Mouse (Mus musculus): ENCODE data around the gene Sap30l. TPM values are rescaled to one million over a fixed set of nuclear protein-coding genes. Genes with fewer than 3 reads are reported as not detected.

Sap30l gene
- polyA plus RNA-seq (2015; fragmentation: Illumina TruSeq; extraction: RNeasy Lipid Tissue Mini Kit (QIAGEN cat#74804); ENCODE audit: low read depth, low replicate concordance), result 27.9 TPM

GRCm38 (mm10) chr11:57800971-57801765 lies at the start of gene Sap30l:
TSS of gene Sap30l (plus strand) at chr11:57801637.

DNA sequence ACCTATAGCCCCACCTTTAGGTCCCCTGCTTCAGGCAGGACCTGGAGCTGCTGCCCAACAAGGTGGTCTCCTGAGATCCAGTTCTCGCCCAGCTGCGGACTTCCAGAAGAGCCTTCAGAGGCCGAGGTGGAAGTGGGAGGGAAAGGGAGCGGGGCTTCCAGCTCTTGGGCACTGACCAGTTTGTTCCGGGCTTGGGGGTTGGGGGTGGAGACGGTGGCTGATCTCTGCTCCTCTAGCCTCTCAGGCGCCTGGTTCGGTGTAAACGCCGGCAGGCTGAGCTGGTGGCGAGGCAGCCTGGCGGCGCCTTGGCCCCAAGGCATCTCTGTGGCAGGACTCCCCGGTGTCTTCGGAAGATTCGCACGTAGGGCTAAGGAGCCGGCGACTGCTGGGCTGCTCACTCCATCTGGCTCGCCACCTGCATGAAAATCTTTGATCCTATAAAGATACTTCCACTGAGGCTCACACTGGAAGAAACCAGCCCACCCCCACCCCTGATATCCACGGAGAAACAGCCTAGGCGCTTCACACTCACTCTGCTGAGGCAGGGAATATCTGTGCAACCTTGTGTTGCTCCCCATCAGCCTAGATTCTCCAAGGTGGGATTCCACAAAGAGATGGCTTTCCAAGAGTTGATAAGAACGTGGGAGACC lies 31.2 kb downstream of the Sap30l start, which contains the start of gene Hand1:
Hand1 (minus strand) TSS at position 267 of the 650 bp plus-strand sequence.

Other genes with a start within 250 kb of the Sap30l start
- gene Galnt10, start 156.2 kb upstream of the Sap30l start, polyA plus RNA-seq (2015; fragmentation: Illumina TruSeq; extraction: RNeasy Lipid Tissue Mini Kit (QIAGEN cat#74804); ENCODE audit: low read depth, low replicate concordance), result 7.6 TPM
- not detected for gene Hand1, start 31.2 kb downstream of the Sap30l start, polyA plus RNA-seq (2015; fragmentation: Illumina TruSeq; extraction: RNeasy Lipid Tissue Mini Kit (QIAGEN cat#74804); ENCODE audit: low read depth, low replicate concordance)
- 44.1 TPM for gene Larp1, start 207.4 kb downstream of the Sap30l start, polyA plus RNA-seq (2015; fragmentation: Illumina TruSeq; extraction: RNeasy Lipid Tissue Mini Kit (QIAGEN cat#74804); ENCODE audit: low read depth, low replicate concordance)

Data from brain, adult 10 weeks (tissue).